Mouse (Mus musculus) CH12.LX (cell line): ENCODE data around the gene Casp9.

Source experiments
- CHD1 ChIP-seq: IDR thresholded peaks from 2 replicates; pipeline ENCODE4 v1.6.1; 2012; ENCODE audit warnings: low read depth, low read length, improper control_type of control experiment, inconsistent platforms
- CTCF ChIP-seq, 2 experiments: IDR thresholded peaks in 1 of 2; conservative IDR thresholded peaks in 1 of 2; 2 replicates each; pipeline ENCODE4 v1.5.1; 2011 to 2012; ENCODE audit warnings: low read depth in 2 of 2, low read length in 2 of 2, improper control_type of control experiment in 1 of 2, inconsistent platforms in 1 of 2, mild to moderate bottlenecking in 1 of 2, moderate library complexity in 1 of 2
- ELF1 ChIP-seq: IDR thresholded peaks from 2 replicates; pipeline ENCODE4 v1.6.1; 2014; ENCODE audit warnings: low read depth, mild to moderate bottlenecking, inconsistent platforms, low read length, improper control_type of control experiment
- MAZ ChIP-seq: IDR thresholded peaks from 2 replicates; pipeline ENCODE4 v1.6.1; 2012; ENCODE audit warnings: low read depth, mild to moderate bottlenecking, inconsistent platforms, low read length, improper control_type of control experiment, moderate library complexity
- NELFE ChIP-seq: IDR thresholded peaks from 2 replicates; pipeline ENCODE4 v1.6.1; 2011; ENCODE audit warnings: low read depth, low read length, improper control_type of control experiment
- POLR2A ChIP-seq: IDR thresholded peaks from 2 replicates; pipeline ENCODE4 v1.6.1; 2011; ENCODE audit warnings: low read depth, mild to moderate bottlenecking, improper control_type of control experiment, low read length
- SIN3A ChIP-seq: IDR thresholded peaks from 2 replicates; pipeline ENCODE4 v1.6.1; 2012; ENCODE audit warnings: low read length, improper control_type of control experiment, inconsistent platforms
- SMC3 ChIP-seq: IDR thresholded peaks from 2 replicates; pipeline ENCODE4 v1.6.1; 2011; ENCODE audit warnings: low read depth, low read length, improper control_type of control experiment
- UBTF ChIP-seq: IDR thresholded peaks from 2 replicates; pipeline ENCODE4 v1.6.1; 2012; ENCODE audit warnings: low read depth, mild to moderate bottlenecking, inconsistent platforms, low read length, improper control_type of control experiment, moderate library complexity
- USF1 ChIP-seq: IDR thresholded peaks from 2 replicates; pipeline ENCODE4 v1.6.1; 2014; ENCODE audit warnings: low read depth, mild to moderate bottlenecking, inconsistent platforms, low read length, improper control_type of control experiment
- USF2 ChIP-seq: conservative IDR thresholded peaks from 2 replicates; pipeline ENCODE4 v1.6.1; 2011; ENCODE audit warnings: low read depth, low read length, improper control_type of control experiment
- ZNF384 ChIP-seq: IDR thresholded peaks from 2 replicates; pipeline ENCODE4 v1.6.1; 2012; ENCODE audit warnings: low read depth, low read length, improper control_type of control experiment, inconsistent platforms

DNA sequence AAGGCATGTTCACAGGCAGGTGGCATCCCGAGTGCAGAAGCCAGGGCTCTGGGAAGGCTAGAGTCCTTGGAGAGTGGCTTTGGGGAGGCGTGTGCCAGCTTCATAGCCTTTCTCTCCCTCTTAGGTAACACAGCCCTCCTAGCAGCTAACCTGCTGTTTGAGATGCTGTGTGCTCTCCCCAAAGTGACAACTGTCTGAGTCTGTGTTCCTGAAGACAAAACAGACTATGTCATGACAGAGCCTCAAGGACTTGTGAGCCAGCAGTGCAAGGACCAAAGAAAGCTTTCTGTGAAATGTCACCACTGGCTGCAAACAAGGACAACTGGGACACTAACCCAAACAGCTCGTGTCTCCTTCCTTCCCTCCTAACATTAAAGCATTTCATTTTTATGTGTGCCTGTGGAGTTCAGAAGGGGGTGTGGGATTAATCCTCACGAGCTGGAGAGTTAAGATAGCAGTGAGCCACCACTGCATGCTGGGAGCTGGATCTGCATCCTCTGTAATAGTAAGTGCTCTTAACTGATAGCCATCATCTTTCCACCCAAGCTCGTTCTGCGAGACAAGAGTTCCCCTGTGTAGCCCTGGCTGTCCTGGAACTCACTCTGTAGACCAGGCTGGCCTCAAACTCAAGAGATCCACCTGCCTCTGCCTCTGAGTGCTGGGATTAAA, 34.4 kb upstream of the Casp9 start:
- TF ChIP-seq UBTF (no peak), POLR2A (no peak), USF2 (no peak), USF1 (no peak), ELF1 (no peak), CTCF (conservative IDR thresholded peaks at IDR 0.05 in 1 of 2, IDR thresholded peaks at IDR 0.05 in 1 of 2; ENCODE audit: low read depth in 2 of 2, low read length in 2 of 2) (no peak), CHD1 (no peak), NELFE (no peak), SIN3A (no peak), ZNF384 (no peak), MAZ (no peak), SMC3 (no peak)
